15 mouse cellular contexts compared by ENCODE assay signal in genomic region chr12:7192591-7192990, GRCm38 (mm10).
DNase-seq lines count a peak whose midpoint lies in the region; ATAC-seq lines count a peak whose summit lies in the region.
"Had no signal": no experiment of that assay in that cellular context is flagged by ENCODE, and none has a peak within 500 bp of the region (broad histone marks: within the 10 kb centered on the region; RNA-seq: fewer than 3 reads in every experiment).

No protein-coding gene starts in this region.

- H3K9ac ChIP-seq in forebrain, embryonic 14.5 days (ENCODE audit: low read length): no peak overlapping the region
- H3K9ac ChIP-seq in forebrain, embryonic 16.5 days (replicated peaks; ENCODE audit: low read depth, low read length): no peak overlapping the region
- no peak overlapping the region for H3K9ac ChIP-seq in forebrain, embryonic 12.5 days
- H3K9ac ChIP-seq: embryonic facial prominence, embryonic 12.5 days had no signal

- no peaks in the 10 kb centered on the region for H3K9me3 ChIP-seq in forebrain, embryonic 14.5 days (replicated peaks; ENCODE audit: control insufficient read depth, low read length)
- no peaks in the 10 kb centered on the region for H3K9me3 ChIP-seq in forebrain, embryonic 10.5 days
- H3K9me3 ChIP-seq in forebrain, embryonic 16.5 days (ENCODE audit: control insufficient read depth, low read length): no peaks in the 10 kb centered on the region
- H3K9me3 ChIP-seq in forebrain, embryonic 12.5 days: no peaks in the 10 kb centered on the region
- H3K9me3 ChIP-seq: embryonic facial prominence, embryonic 10.5 days; embryonic facial prominence, embryonic 12.5 days had no signal

- H3K4me1 ChIP-seq in forebrain, embryonic 14.5 days (ENCODE audit: control insufficient read depth, insufficient read depth, low read length): no peaks in the 10 kb centered on the region
- no peaks in the 10 kb centered on the region for H3K4me1 ChIP-seq in forebrain, embryonic 10.5 days
- H3K4me1 ChIP-seq in forebrain, embryonic 16.5 days (replicated peaks; ENCODE audit: control insufficient read depth, insufficient read depth, low read length): no peaks in the 10 kb centered on the region
- H3K4me1 ChIP-seq in forebrain, embryonic 12.5 days: no peaks in the 10 kb centered on the region
- H3K4me1 ChIP-seq: embryonic facial prominence, embryonic 10.5 days; embryonic facial prominence, embryonic 12.5 days had no signal

- no peak for DNase-seq in forebrain, embryonic 14.5 days (ENCODE audit: low spot score)
- no peak for DNase-seq in forebrain, embryonic 10.5 days (ENCODE audit: extremely low spot score, low spot score)
- DNase-seq in right cerebral cortex, postnatal 4 days: no peak
- DNase-seq: adrenal gland, adult 2 months; adrenal gland, postnatal 10 days; adrenal gland, postnatal 25 days; cerebellum, adult 11-12 months; cerebellum, adult 2 months; cerebellum, adult 9-10 months; cerebellum, postnatal 10 days; cerebellum, postnatal 25 days had no signal

- H3K4me2 ChIP-seq in forebrain, embryonic 14.5 days (ENCODE audit: low read length): no peak overlapping the region
- no peak overlapping the region for H3K4me2 ChIP-seq in forebrain, embryonic 16.5 days (ENCODE audit: low read length)
- H3K4me2 ChIP-seq in forebrain, embryonic 12.5 days: no peak overlapping the region
- H3K4me2 ChIP-seq: embryonic facial prominence, embryonic 12.5 days had no signal

- H3K36me3 ChIP-seq in forebrain, embryonic 14.5 days (ENCODE audit: control insufficient read depth, insufficient read depth, low read length): no peaks in the 10 kb centered on the region
- H3K36me3 ChIP-seq in forebrain, embryonic 10.5 days (replicated peaks): no peaks in the 10 kb centered on the region
- H3K36me3 ChIP-seq in forebrain, embryonic 16.5 days (ENCODE audit: control insufficient read depth, insufficient read depth): no peaks in the 10 kb centered on the region
- H3K36me3 ChIP-seq in forebrain, embryonic 12.5 days (replicated peaks): no peaks in the 10 kb centered on the region
- H3K36me3 ChIP-seq: embryonic facial prominence, embryonic 10.5 days; embryonic facial prominence, embryonic 12.5 days had no signal

- H3K27me3 ChIP-seq in forebrain, embryonic 14.5 days (replicated peaks; ENCODE audit: control insufficient read depth, insufficient read depth, low read length): no peaks in the 10 kb centered on the region
- H3K27me3 ChIP-seq in forebrain, embryonic 10.5 days (ENCODE audit: poor library complexity, severe bottlenecking): no peaks in the 10 kb centered on the region
- no peaks in the 10 kb centered on the region for H3K27me3 ChIP-seq in forebrain, embryonic 16.5 days (replicated peaks; ENCODE audit: control insufficient read depth, insufficient read depth, low read length)
- H3K27me3 ChIP-seq in forebrain, embryonic 12.5 days: no peaks in the 10 kb centered on the region
- H3K27me3 ChIP-seq: embryonic facial prominence, embryonic 12.5 days had no signal

- ATAC-seq in forebrain, embryonic 14.5 days: 0 out of 2 replicates have a peak, but pooled peaks have one; percentile 54
- ATAC-seq in forebrain, embryonic 16.5 days: peak; percentile 59
- ATAC-seq in forebrain, embryonic 12.5 days (ENCODE audit: low FRiP score): no peak

- no peak overlapping the region for H3K27ac ChIP-seq in forebrain, embryonic 14.5 days (ENCODE audit: low read depth, low read length)
- no peak overlapping the region for H3K27ac ChIP-seq in forebrain, embryonic 10.5 days
- no peak overlapping the region for H3K27ac ChIP-seq in forebrain, embryonic 16.5 days (ENCODE audit: low read length)
- H3K27ac ChIP-seq in forebrain, embryonic 12.5 days: no peak overlapping the region
- H3K27ac ChIP-seq: embryonic facial prominence, embryonic 10.5 days; embryonic facial prominence, embryonic 12.5 days had no signal

- H3K4me3 ChIP-seq in forebrain, embryonic 14.5 days (ENCODE audit: low read depth, low read length): no peak overlapping the region
- no peak overlapping the region for H3K4me3 ChIP-seq in forebrain, embryonic 10.5 days
- no peak overlapping the region for H3K4me3 ChIP-seq in forebrain, embryonic 16.5 days (replicated peaks; ENCODE audit: low read length)
- no peak overlapping the region for H3K4me3 ChIP-seq in forebrain, embryonic 12.5 days (replicated peaks)
- H3K4me3 ChIP-seq: embryonic facial prominence, embryonic 10.5 days; embryonic facial prominence, embryonic 12.5 days had no signal

- 25% methylated on average over 3 of the region's 3 CpGs for WGBS in forebrain, embryonic 14.5 days
- 90% methylated on average over 3 of the region's 3 CpGs for WGBS in forebrain, embryonic 10.5 days
- WGBS in forebrain, embryonic 16.5 days: 19% methylated on average over 3 of the region's 3 CpGs
- WGBS in forebrain, embryonic 12.5 days: 69% methylated on average over 3 of the region's 3 CpGs
